Mouse (Mus musculus) forebrain, embryonic 13.5 days (tissue): Measurements from ENCODE around the gene St6galnac1. TPM values are rescaled to one million over a fixed set of nuclear protein-coding genes. Genes with fewer than 3 reads are reported as not detected.

Experiments used
- ATAC-seq: fragments of 200-750 bp; cut with Nextera tagmentation; 2 replicates; pipeline ENCODE4 v1.8.0; 2017
- H3K27ac ChIP-seq: fragments of 300-500 bp; sonication (generic); 2 replicates; pipeline ENCODE4 v1.5.1; 2015; ENCODE audit warnings: inconsistent platforms, mild to moderate bottlenecking, moderate library complexity
- H3K27me3 ChIP-seq: fragments of 300-500 bp; sonication (generic); 2 replicates; pipeline ENCODE4 v1.6.1; 2015; ENCODE audit warnings: mild to moderate bottlenecking, inconsistent platforms
- H3K36me3 ChIP-seq: fragments of 300-500 bp; sonication (generic); 2 replicates; pipeline ENCODE4 v1.6.1; 2015; ENCODE audit warnings: mild to moderate bottlenecking, inconsistent platforms; ENCODE audit not compliant: poor library complexity, severe bottlenecking
- H3K4me1 ChIP-seq: fragments of 300-500 bp; sonication (generic); 2 replicates; pipeline ENCODE4 v1.6.1; 2015; ENCODE audit warnings: inconsistent platforms
- H3K4me2 ChIP-seq: fragments of 300-500 bp; sonication (generic); 2 replicates; pipeline ENCODE4 v1.6.1; 2015; ENCODE audit warnings: inconsistent platforms, mild to moderate bottlenecking, moderate library complexity
- H3K4me3 ChIP-seq: fragments of 300-500 bp; sonication (generic); 2 replicates; pipeline ENCODE4 v1.5.1; 2015; ENCODE audit warnings: mild to moderate bottlenecking, inconsistent platforms
- H3K9ac ChIP-seq: fragments of 300-500 bp; sonication (generic); 2 replicates; pipeline ENCODE4 v1.6.1; 2015; ENCODE audit warnings: mild to moderate bottlenecking, inconsistent platforms
- H3K9me3 ChIP-seq: fragments of 300-500 bp; sonication (generic); replicated peaks from 2 replicates; pipeline ENCODE4 v1.6.1; 2016; ENCODE audit warnings: inconsistent platforms
- WGBS: fragments of 180-500 bp; shearing (Covaris S2); methylation state at CpG from one replicate; pipeline ENCODE4 v1.1.7; 2015; 5-methylcytosine and 5-hydroxymethylcytosine counted together
- polyA plus RNA-seq: library from polyadenylated mRNA; unstranded; fragments of >200 nt; fragmentation: Nextera tagmentation; extraction: Ambion mirVana; gene quantifications from 2 replicates; pipeline ENCODE4 v1.2.1, GENCODE M21; 2015

Gene St6galnac1
- polyA plus RNA-seq, 1 experiment from 2014 or later, result not detected

- H3K4me1 ChIP-seq, result peaks cover 32% of the 10 kb centered on the region
- no peaks in the 10 kb centered on the region for H3K27me3 ChIP-seq
- ATAC-seq, result no peak
- no peak overlapping the region for H3K4me2 ChIP-seq
- no peaks in the 10 kb centered on the region for H3K36me3 ChIP-seq
- no peak overlapping the region for H3K27ac ChIP-seq
- no peak overlapping the region for H3K4me3 ChIP-seq
- H3K9me3 ChIP-seq, result no peaks in the 10 kb centered on the region
- 82% methylated on average over 15 of the region's 15 CpGs for WGBS
- no peak overlapping the region for H3K9ac ChIP-seq
Measured at GRCm38 (mm10) chr11:116806136-116807071, 31.1 kb upstream of the St6galnac1 start.

- Histone ChIP-seq H3K4me3 (no peak overlapping the region), H3K27ac (no peak overlapping the region), H3K9me3 (no peaks in the 10 kb centered on the region), H3K9ac (no peak overlapping the region), H3K4me2 (no peak overlapping the region), H3K4me1 (peaks cover 4% of the 10 kb centered on the region; the same call in 1 of the 2 replicates), H3K27me3 (no peaks in the 10 kb centered on the region), H3K36me3 (no peaks in the 10 kb centered on the region)
- 80% methylated on average over 5 of the region's 5 CpGs for WGBS
- no peak for ATAC-seq
Measured at GRCm38 (mm10) chr11:116802709-116803108, 27.4 kb upstream of the St6galnac1 start.

GRCm38 (mm10) chr11:116801106-116801505, 25.8 kb upstream of the St6galnac1 start:
- Histone ChIP-seq H3K4me3 (no peak overlapping the region), H3K9ac (no peak overlapping the region), H3K4me1 (no peaks in the 10 kb centered on the region), H3K27ac (no peak overlapping the region), H3K36me3 (no peaks in the 10 kb centered on the region), H3K4me2 (no peak overlapping the region), H3K27me3 (no peaks in the 10 kb centered on the region), H3K9me3 (no peaks in the 10 kb centered on the region)
- WGBS, result 78% methylated on average over 5 of the region's 5 CpGs
- no peak for ATAC-seq

- no peak overlapping the region for H3K9ac ChIP-seq
- no peak for ATAC-seq
- no peaks in the 10 kb centered on the region for H3K4me1 ChIP-seq
- no peaks in the 10 kb centered on the region for H3K9me3 ChIP-seq
- H3K4me3 ChIP-seq, result no peak overlapping the region
- 74% methylated on average over 5 of the region's 5 CpGs for WGBS
- H3K27ac ChIP-seq, result no peak overlapping the region
- no peak overlapping the region for H3K4me2 ChIP-seq
- no peaks in the 10 kb centered on the region for H3K27me3 ChIP-seq
- H3K36me3 ChIP-seq, result no peaks in the 10 kb centered on the region
Measured at GRCm38 (mm10) chr11:116799364-116799763, 24.1 kb upstream of the St6galnac1 start.

- Histone ChIP-seq H3K9me3 (no peaks in the 10 kb centered on the region), H3K27ac (no peak overlapping the region), H3K4me2 (no peak overlapping the region), H3K9ac (no peak overlapping the region), H3K36me3 (no peaks in the 10 kb centered on the region), H3K4me1 (no peaks in the 10 kb centered on the region), H3K4me3 (no peak overlapping the region), H3K27me3 (no peaks in the 10 kb centered on the region)
- no peak for ATAC-seq
- 91% methylated on average over 10 of the region's 10 CpGs for WGBS
Measured at GRCm38 (mm10) chr11:116784221-116784620, 8.9 kb upstream of the St6galnac1 start.

- Histone ChIP-seq H3K27ac (no peak overlapping the region), H3K4me2 (no peak overlapping the region), H3K4me1 (no peaks in the 10 kb centered on the region), H3K36me3 (no peaks in the 10 kb centered on the region), H3K27me3 (no peaks in the 10 kb centered on the region), H3K4me3 (no peak overlapping the region), H3K9ac (no peak overlapping the region), H3K9me3 (no peaks in the 10 kb centered on the region)
- no peak for ATAC-seq
- 73% methylated on average over 9 of the region's 9 CpGs for WGBS
Measured at GRCm38 (mm10) chr11:116782737-116783145, 7.4 kb upstream of the St6galnac1 start.

- WGBS, result 51% methylated on average over 2 of the region's 2 CpGs
Measured at GRCm38 (mm10) chr11:116773205-116773604, 2.1 kb downstream of the St6galnac1 start.

GRCm38 (mm10) chr11:116769873-116770272, 5.4 kb downstream of the St6galnac1 start:
- Histone ChIP-seq H3K27me3 (no peaks in the 10 kb centered on the region), H3K27ac (no peak overlapping the region), H3K4me3 (no peak overlapping the region), H3K36me3 (no peaks in the 10 kb centered on the region), H3K9me3 (no peaks in the 10 kb centered on the region), H3K9ac (no peak overlapping the region), H3K4me2 (no peak overlapping the region), H3K4me1 (no peaks in the 10 kb centered on the region)
- ATAC-seq, result no peak
- WGBS, result 85% methylated on average over 5 of the region's 5 CpGs

More at GRCm38 (mm10) chr11:116773205-116773604, 2.1 kb downstream of the St6galnac1 start:
- H3K27ac ChIP-seq, result no peak overlapping the region
- H3K27me3 ChIP-seq, result no peaks in the 10 kb centered on the region
- no peak for ATAC-seq
- H3K9ac ChIP-seq, result no peak overlapping the region
- H3K4me3 ChIP-seq, result no peak overlapping the region
- no peaks in the 10 kb centered on the region for H3K9me3 ChIP-seq
- no peaks in the 10 kb centered on the region for H3K36me3 ChIP-seq
- no peak overlapping the region for H3K4me2 ChIP-seq
- H3K4me1 ChIP-seq, result no peaks in the 10 kb centered on the region

- no peak for ATAC-seq
- WGBS, result 95% methylated on average over 2 of the region's 2 CpGs
- Histone ChIP-seq H3K9ac (no peak overlapping the region), H3K36me3 (no peaks in the 10 kb centered on the region), H3K4me2 (no peak overlapping the region), H3K9me3 (no peaks in the 10 kb centered on the region), H3K4me3 (no peak overlapping the region), H3K4me1 (no peaks in the 10 kb centered on the region), H3K27ac (no peak overlapping the region), H3K27me3 (no peaks in the 10 kb centered on the region)
Measured at GRCm38 (mm10) chr11:116764946-116765345, 10.4 kb downstream of the St6galnac1 start.

GRCm38 (mm10) chr11:116764346-116764745, 11.0 kb downstream of the St6galnac1 start:
- Histone ChIP-seq H3K9ac (no peak overlapping the region), H3K27me3 (no peaks in the 10 kb centered on the region), H3K27ac (no peak overlapping the region), H3K4me1 (no peaks in the 10 kb centered on the region), H3K4me2 (no peak overlapping the region), H3K9me3 (no peaks in the 10 kb centered on the region), H3K4me3 (no peak overlapping the region), H3K36me3 (no peaks in the 10 kb centered on the region)
- no peak for ATAC-seq
- 94% methylated on average over 7 of the region's 7 CpGs for WGBS

- Histone ChIP-seq H3K4me3 (no peak overlapping the region), H3K36me3 (no peaks in the 10 kb centered on the region), H3K4me1 (no peaks in the 10 kb centered on the region), H3K4me2 (no peak overlapping the region), H3K9ac (no peak overlapping the region), H3K9me3 (no peaks in the 10 kb centered on the region), H3K27ac (no peak overlapping the region), H3K27me3 (no peaks in the 10 kb centered on the region)
- WGBS, result 88% methylated on average over 4 of the region's 4 CpGs
- no peak for ATAC-seq
Measured at GRCm38 (mm10) chr11:116755191-116755590, 20.1 kb downstream of the St6galnac1 start.

GRCm38 (mm10) chr11:116753674-116754470, 21.4 kb downstream of the St6galnac1 start:
- H3K4me3 ChIP-seq, result no peak overlapping the region
- no peaks in the 10 kb centered on the region for H3K9me3 ChIP-seq
- ATAC-seq, result no peak
- H3K4me1 ChIP-seq, result no peaks in the 10 kb centered on the region
- H3K9ac ChIP-seq, result no peak overlapping the region
- H3K36me3 ChIP-seq, result no peaks in the 10 kb centered on the region
- no peaks in the 10 kb centered on the region for H3K27me3 ChIP-seq
- H3K4me2 ChIP-seq, result no peak overlapping the region
- WGBS, result 89% methylated on average over 5 of the region's 5 CpGs
- H3K27ac ChIP-seq, result no peak overlapping the region
